In the genomic region with DNA sequence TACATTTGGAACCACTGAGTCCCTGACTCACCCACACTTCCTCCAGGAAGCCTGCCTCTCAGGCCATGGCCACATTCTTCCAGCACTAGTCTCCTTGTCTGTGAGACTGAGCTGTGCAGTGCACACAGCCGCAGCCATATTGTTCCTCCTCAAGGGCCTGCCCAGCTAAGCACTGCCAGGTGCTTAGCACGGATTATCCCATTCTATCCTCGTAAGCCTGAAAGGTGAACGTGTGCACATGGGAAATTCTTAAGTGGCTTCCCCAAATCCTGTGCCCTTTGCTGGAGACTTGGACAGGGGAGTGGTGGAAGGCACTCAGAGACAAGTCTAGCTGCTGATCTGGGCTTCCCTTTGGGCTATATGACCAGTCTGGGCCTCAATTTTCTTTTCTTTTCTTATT, we compare ENCODE assay signal across 25 mouse cellular contexts. TPM values are rescaled to one million over a fixed set of nuclear protein-coding genes. Genes with fewer than 3 reads are reported as not detected.
DNase-seq lines count a peak whose midpoint lies in the region; ATAC-seq lines count a peak whose summit lies in the region.
"Had no signal": no experiment of that assay in that cellular context is flagged by ENCODE, and none has a peak within 500 bp of the region (broad histone marks: within the 10 kb centered on the region; RNA-seq: fewer than 3 reads in every experiment).

No protein-coding gene starts in this region.

- H3K9ac ChIP-seq in embryonic facial prominence, embryonic 14.5 days (ENCODE audit: low read depth, low read length), result no peak overlapping the region
- H3K9ac ChIP-seq: embryonic facial prominence, embryonic 13.5 days; forebrain, embryonic 12.5 days; forebrain, postnatal 0 days had no signal

- DNase-seq in embryonic facial prominence, embryonic 14.5 days (ENCODE audit: low spot score), result no peak
- no peak for DNase-seq in embryonic facial prominence, embryonic 10.5 days (ENCODE audit: low spot score)
- DNase-seq in heart, adult 11 months, result peak; percentile 36
- DNase-seq in heart, adult 18-20 months, result no peak
- peak; percentile 63 for DNase-seq in retina, adult 2 months (ENCODE audit: low read depth, low spot score)
- no peak for DNase-seq in retina, embryonic 14.5 days (ENCODE audit: low spot score)
- peak; percentile 76 for DNase-seq in retina, postnatal 7 days (ENCODE audit: low read depth, low spot score)
- no peak for DNase-seq in embryo, embryonic 10.5 days (ENCODE audit: low spot score)
- DNase-seq: adrenal gland, adult 2 months; adrenal gland, postnatal 10 days; adrenal gland, postnatal 25 days; B cell, adult 2 months; cerebellum, adult 11 months; cerebellum, adult 18-20 months; cerebellum, adult 8-10 months; cerebellum, adult 9-11 months; cerebellum, postnatal 14 days; cerebellum, postnatal 36 days; forebrain, postnatal 0 days had no signal

- H3K27ac ChIP-seq in embryonic facial prominence, embryonic 14.5 days (replicated peaks; ENCODE audit: low read depth, low read length), result no peak overlapping the region
- no peak overlapping the region for H3K27ac ChIP-seq in embryonic facial prominence, embryonic 10.5 days (replicated peaks)
- H3K27ac ChIP-seq: embryonic facial prominence, embryonic 13.5 days; forebrain, embryonic 12.5 days had no signal

- H3K4me3 ChIP-seq in embryonic facial prominence, embryonic 14.5 days (ENCODE audit: low read depth, low read length), result no peak overlapping the region
- H3K4me3 ChIP-seq in embryonic facial prominence, embryonic 10.5 days, result no peak overlapping the region
- H3K4me3 ChIP-seq: embryonic facial prominence, embryonic 13.5 days; forebrain, embryonic 12.5 days had no signal

- H3K4me2 ChIP-seq in embryonic facial prominence, embryonic 14.5 days (ENCODE audit: low read depth, low read length), result no peak overlapping the region
- H3K4me2 ChIP-seq: embryonic facial prominence, embryonic 13.5 days; forebrain, embryonic 12.5 days had no signal

- H3K36me3 ChIP-seq in embryonic facial prominence, embryonic 14.5 days (ENCODE audit: control insufficient read depth, insufficient read depth, low read length), result no peaks in the 10 kb centered on the region
- no peaks in the 10 kb centered on the region for H3K36me3 ChIP-seq in embryonic facial prominence, embryonic 10.5 days (replicated peaks)
- H3K36me3 ChIP-seq: embryonic facial prominence, embryonic 13.5 days; forebrain, embryonic 12.5 days had no signal

- ATAC-seq in embryonic facial prominence, embryonic 14.5 days (ENCODE audit: low read depth), result peak; percentile 18; the same call in 1 of the 2 replicates
- ATAC-seq: CD4-positive, CD25-positive, alpha-beta regulatory T cell, adult 4 months; forebrain, embryonic 14.5 days; forebrain, postnatal 0 days had no signal

- 71% methylated on average over 4 of the region's 4 CpGs for WGBS in embryonic facial prominence, embryonic 14.5 days
- 59% methylated on average over 4 of the region's 4 CpGs for WGBS in embryonic facial prominence, embryonic 10.5 days

- no peaks in the 10 kb centered on the region for H3K27me3 ChIP-seq in embryonic facial prominence, embryonic 14.5 days (replicated peaks; ENCODE audit: control insufficient read depth, insufficient read depth, low read length)
- no peaks in the 10 kb centered on the region for H3K27me3 ChIP-seq in embryonic facial prominence, embryonic 10.5 days (replicated peaks; ENCODE audit: low read depth, poor library complexity, severe bottlenecking)
- H3K27me3 ChIP-seq: embryonic facial prominence, embryonic 13.5 days had no signal

- no peaks in the 10 kb centered on the region for H3K4me1 ChIP-seq in embryonic facial prominence, embryonic 14.5 days (ENCODE audit: control insufficient read depth, insufficient read depth, low read length)
- H3K4me1 ChIP-seq in embryonic facial prominence, embryonic 10.5 days, result no peaks in the 10 kb centered on the region
- H3K4me1 ChIP-seq: embryonic facial prominence, embryonic 13.5 days; forebrain, embryonic 12.5 days had no signal

- H3K9me3 ChIP-seq in embryonic facial prominence, embryonic 14.5 days (ENCODE audit: control insufficient read depth, low read length), result no peaks in the 10 kb centered on the region
- H3K9me3 ChIP-seq in embryonic facial prominence, embryonic 10.5 days, result no peaks in the 10 kb centered on the region
- H3K9me3 ChIP-seq: embryonic facial prominence, embryonic 13.5 days had no signal

RNA-seq across cellular contexts. Expression of gene Foxo6, which starts 29.6 kb away (rescaled TPM):
- polyA plus RNA-seq in embryonic facial prominence, embryonic 14.5 days (2014; fragmentation: Nextera tagmentation; extraction: Ambion mirVana), result 0.47 and 0.72 TPM in 2 replicates
- 0.05 and 0.21 TPM in 2 replicates for polyA plus RNA-seq in embryonic facial prominence, embryonic 10.5 days (2016; fragmentation: Nextera tagmentation; extraction: Ambion mirVana)
- 1 to 10 TPM; 2.2 to 2.7 TPM for total RNA-seq in heart, adult 18-20 months (2021)
- total RNA-seq: CH12.LX; common myeloid progenitor, adult 5-6 weeks had no signal
- polyA plus RNA-seq: CD4-positive, CD25-positive, alpha-beta regulatory T cell, adult 4 months had no signal

Comparison
In these comparisons a context has a peak if more than half of its experiments do, and no peak if none do; other contexts are left out.
1. DNase-seq: peak in heart, adult 11 months (single experiment), retina, adult 2 months (single experiment) and retina, postnatal 7 days (single experiment); none in embryonic facial prominence, embryonic 14.5 days (single experiment), embryonic facial prominence, embryonic 10.5 days (single experiment), heart, adult 18-20 months (0 of 2), retina, embryonic 14.5 days (single experiment) and embryo, embryonic 10.5 days (single experiment).